Mouse (Mus musculus) layer of hippocampus, adult 2 months (tissue): ENCODE measurements around the gene Ms4a7. TPM values are rescaled to one million over a fixed set of nuclear protein-coding genes. Genes with fewer than 3 reads are reported as not detected.

Experiments used
- DNase-seq, 2 experiments: peaks; one replicate each; pipeline ENCODE4 v3.0.0; 2022; ENCODE audit warnings: low spot score in 2 of 2
- H3K27ac ChIP-seq: fragments of 200-600 bp; 2 replicates; pipeline ENCODE4 v1.8.1; 2022
- H3K4me3 ChIP-seq: fragments of 200-600 bp; 2 replicates; pipeline ENCODE4 v1.8.1; 2022; ENCODE audit warnings: mild to moderate bottlenecking
- CTCF ChIP-seq: fragments of 200-600 bp; conservative IDR thresholded peaks from 2 replicates; pipeline ENCODE4 v1.8.1; 2022; ENCODE audit warnings: antibody characterized with exemption, mild to moderate bottlenecking, moderate library complexity
- long read RNA-seq, 2 experiments: library from polyadenylated mRNA; stranded (forward); transcript quantifications; one replicate each; pipeline ENCODE4 v2.0.0; 2021; ENCODE audit warnings: borderline mapping rate in 2 of 2
- total RNA-seq, 2 experiments: library from RNA; stranded (reverse); gene quantifications; 2 replicates each; pipeline ENCODE4 v1.2.3; 2021

The Ms4a7 gene
- under 1 TPM in 1 of 2 experiments, not detected in 1; 0.79 TPM for total RNA-seq
- long read RNA-seq, experiment 1, partial matches to known transcripts: 0 of 1 reads
- long read RNA-seq, experiment 1, other reads (novel, unspliced or antisense): 0 of 1 reads
- long read RNA-seq, experiment 2: 0 reads

DNA sequence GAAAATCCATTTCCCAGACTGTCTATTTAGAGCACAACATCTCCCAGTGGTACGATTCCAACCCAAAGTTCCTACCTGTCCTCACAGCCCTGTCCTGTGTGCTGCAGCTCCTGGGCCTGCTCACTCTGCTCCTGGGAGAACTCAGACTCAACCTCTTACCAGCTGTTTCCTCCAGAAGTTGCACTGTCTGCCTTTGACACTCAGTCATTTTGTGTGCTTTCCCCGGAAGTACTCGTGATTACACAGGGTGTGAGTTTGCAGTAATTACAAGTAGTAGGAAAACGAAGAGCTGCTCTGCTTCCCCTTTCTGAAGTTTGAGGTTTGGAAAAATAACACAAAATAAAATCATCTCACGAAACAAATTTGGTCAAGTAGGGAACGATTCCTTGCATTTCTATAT, at the start of gene Ms4a7:
TSS of gene Ms4a7 (minus strand) at position 215 of the 400 bp plus-strand sequence.
- TF ChIP-seq CTCF: no peak
- Histone ChIP-seq H3K4me3 (no peak within 1 kb of the TSS), H3K27ac (no peak within 1 kb of the TSS)
- no peak for DNase-seq

- no peak overlapping the region for H3K4me3 ChIP-seq
- no peak for DNase-seq
- TF ChIP-seq CTCF: no peak
- no peak overlapping the region for H3K27ac ChIP-seq
Observed at GRCm38 (mm10) chr19:11376399-11376798, 40.5 kb upstream of the Ms4a7 start.

GRCm38 (mm10) chr19:11375273-11375672, 39.3 kb upstream of the Ms4a7 start, which contains the start of gene Ms4a4a:
Gene Ms4a4a (plus strand): TSS chr19:11375523.
- no peak within 1 kb of the TSS for H3K27ac ChIP-seq
- no peak for DNase-seq
- TF ChIP-seq CTCF: no peak
- H3K4me3 ChIP-seq: no peak within 1 kb of the TSS

- DNase-seq: no peak
- Histone ChIP-seq H3K4me3 (no peak overlapping the region), H3K27ac (no peak overlapping the region)
- TF ChIP-seq CTCF: no peak
Observed at GRCm38 (mm10) chr19:11371181-11371580, 35.2 kb upstream of the Ms4a7 start.

DNA sequence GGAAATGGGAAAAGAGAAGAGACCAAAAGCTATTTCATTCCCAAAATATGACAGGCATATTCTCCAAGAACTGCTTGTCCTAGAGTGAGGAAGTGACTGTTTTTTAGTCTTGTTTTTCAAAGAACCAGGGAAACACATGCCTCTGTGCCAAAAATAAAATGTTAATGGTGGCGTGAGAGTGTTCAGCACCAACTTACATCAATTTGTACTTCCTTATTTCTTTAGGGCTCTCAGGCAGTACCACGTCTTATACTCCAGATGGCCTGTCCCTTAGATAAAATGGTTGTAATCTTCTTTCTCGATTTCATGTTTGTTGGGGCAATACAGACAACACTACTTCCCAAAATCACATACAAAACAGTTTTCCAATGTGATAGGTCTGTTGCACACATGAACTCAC, 32.4 kb upstream of the Ms4a7 start:
- DNase-seq: no peak
- no peak for TF ChIP-seq CTCF
- no peak overlapping the region for H3K27ac ChIP-seq

GRCm38 (mm10) chr19:11362002-11362401, 26.1 kb upstream of the Ms4a7 start:
- TF ChIP-seq CTCF: no peak
- no peak overlapping the region for H3K4me3 ChIP-seq
- DNase-seq: no peak
- H3K27ac ChIP-seq: no peak overlapping the region

More for the DNA sequence above, 32.4 kb upstream of the Ms4a7 start:
- no peak overlapping the region for H3K4me3 ChIP-seq

DNA sequence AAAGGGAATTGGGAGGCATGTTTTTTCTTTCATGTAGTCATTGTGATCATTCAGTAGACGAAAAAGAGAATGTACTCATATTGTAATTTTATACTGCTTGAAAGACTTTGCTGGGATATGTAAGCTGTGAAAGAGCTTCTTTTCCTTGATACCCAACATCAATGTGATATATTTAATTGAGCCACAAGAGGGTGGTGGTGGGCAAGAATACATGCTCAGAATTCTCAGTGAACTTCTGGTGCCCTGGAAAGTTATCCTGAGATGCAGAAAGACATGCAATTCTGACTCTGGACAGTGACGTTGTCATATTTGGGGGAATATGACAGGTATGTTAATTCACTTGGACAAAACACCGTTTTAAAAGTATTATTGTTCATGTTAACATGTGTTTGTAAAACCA, 24.2 kb upstream of the Ms4a7 start:
- peak; percentile 75 for TF ChIP-seq CTCF
- peak in 1 of 2 experiments; percentile 36 for DNase-seq
- Histone ChIP-seq H3K27ac (no peak overlapping the region), H3K4me3 (no peak overlapping the region)

GRCm38 (mm10) chr19:11355730-11356129, 19.8 kb upstream of the Ms4a7 start:
- TF ChIP-seq CTCF: no peak
- no peak for DNase-seq
- H3K27ac ChIP-seq: no peak overlapping the region
- H3K4me3 ChIP-seq: no peak overlapping the region

GRCm38 (mm10) chr19:11351878-11352277, 15.9 kb upstream of the Ms4a7 start:
- TF ChIP-seq CTCF: peak; percentile 74
- DNase-seq: peak in 1 of 2 experiments; percentile 4
- no peak overlapping the region for H3K4me3 ChIP-seq
- no peak overlapping the region for H3K27ac ChIP-seq

GRCm38 (mm10) chr19:11349698-11350481, 13.9 kb upstream of the Ms4a7 start:
- Histone ChIP-seq H3K27ac (no peak overlapping the region), H3K4me3 (no peak overlapping the region)
- TF ChIP-seq CTCF: peak; percentile 37
- DNase-seq: peak; percentile 19 to 34

DNA sequence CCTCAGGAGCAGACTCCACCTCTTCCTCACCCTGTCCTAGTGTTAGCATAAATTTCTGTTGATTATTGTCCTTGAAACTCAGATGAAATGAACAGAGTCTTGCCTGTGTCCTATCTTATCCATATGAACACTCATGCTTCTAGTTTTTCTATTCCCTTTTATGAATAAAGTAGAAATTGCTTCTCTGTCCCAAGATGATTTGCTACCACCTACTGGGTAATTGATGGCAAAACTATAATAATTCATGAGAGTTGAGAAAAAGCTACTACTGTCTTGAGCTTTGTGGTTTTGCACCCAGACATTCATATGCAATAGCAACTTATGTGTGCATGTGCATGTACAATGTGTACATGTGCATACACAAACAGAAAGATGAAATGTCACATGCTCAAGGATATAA, 8.0 kb upstream of the Ms4a7 start:
- peak; percentile 53 for TF ChIP-seq CTCF
- no peak overlapping the region for H3K4me3 ChIP-seq
- no peak overlapping the region for H3K27ac ChIP-seq
- DNase-seq: no peak

DNA sequence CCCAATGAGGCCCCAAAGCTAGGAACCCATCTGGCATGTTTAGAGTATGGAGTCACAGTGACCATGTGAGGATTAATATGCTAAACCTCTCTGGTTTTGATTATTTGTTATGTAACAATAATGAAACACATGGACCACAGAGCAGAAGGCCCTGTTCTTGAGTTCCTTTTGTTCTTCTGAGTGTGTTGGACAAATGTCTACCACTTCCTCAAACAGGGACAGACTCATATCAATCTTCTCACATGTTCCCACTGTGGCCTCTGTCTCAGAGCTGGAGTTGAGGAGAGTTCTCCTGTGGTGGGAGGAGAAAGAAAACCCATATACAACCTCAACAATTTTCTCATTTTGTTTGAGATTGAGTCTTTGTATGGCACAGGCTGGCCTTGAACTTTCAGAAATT, 7.2 kb upstream of the Ms4a7 start:
- H3K27ac ChIP-seq: no peak overlapping the region
- no peak for DNase-seq
- H3K4me3 ChIP-seq: no peak overlapping the region
- no peak for TF ChIP-seq CTCF

GRCm38 (mm10) chr19:11321123-11321522, 14.8 kb downstream of the Ms4a7 start:
- Histone ChIP-seq H3K4me3 (no peak overlapping the region), H3K27ac (no peak overlapping the region)
- TF ChIP-seq CTCF: no peak
- DNase-seq: no peak

DNA sequence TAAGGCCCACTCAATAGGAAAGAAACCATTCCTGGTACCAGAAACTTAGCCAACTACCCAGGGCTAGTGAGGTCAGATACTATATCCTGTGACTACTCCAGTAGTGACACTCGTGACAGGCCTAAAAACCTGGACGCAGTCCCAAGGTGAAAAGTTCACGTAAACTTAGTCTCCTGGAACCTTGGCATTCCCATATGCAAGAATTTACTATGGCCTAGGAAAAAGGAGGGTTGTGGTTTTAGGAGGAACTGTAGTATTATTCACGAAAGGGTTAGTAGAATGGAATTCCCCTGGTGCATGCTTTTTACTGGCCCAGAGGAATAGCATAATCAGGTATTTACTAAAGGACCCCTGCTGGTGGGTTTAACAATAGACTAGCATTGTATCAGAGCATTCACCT, 19.2 kb downstream of the Ms4a7 start:
- Histone ChIP-seq H3K27ac (no peak overlapping the region), H3K4me3 (no peak overlapping the region)
- no peak for TF ChIP-seq CTCF
- DNase-seq: no peak
